Comparison of ENCODE assay signal across 8 mouse cellular contexts in the genomic region with DNA sequence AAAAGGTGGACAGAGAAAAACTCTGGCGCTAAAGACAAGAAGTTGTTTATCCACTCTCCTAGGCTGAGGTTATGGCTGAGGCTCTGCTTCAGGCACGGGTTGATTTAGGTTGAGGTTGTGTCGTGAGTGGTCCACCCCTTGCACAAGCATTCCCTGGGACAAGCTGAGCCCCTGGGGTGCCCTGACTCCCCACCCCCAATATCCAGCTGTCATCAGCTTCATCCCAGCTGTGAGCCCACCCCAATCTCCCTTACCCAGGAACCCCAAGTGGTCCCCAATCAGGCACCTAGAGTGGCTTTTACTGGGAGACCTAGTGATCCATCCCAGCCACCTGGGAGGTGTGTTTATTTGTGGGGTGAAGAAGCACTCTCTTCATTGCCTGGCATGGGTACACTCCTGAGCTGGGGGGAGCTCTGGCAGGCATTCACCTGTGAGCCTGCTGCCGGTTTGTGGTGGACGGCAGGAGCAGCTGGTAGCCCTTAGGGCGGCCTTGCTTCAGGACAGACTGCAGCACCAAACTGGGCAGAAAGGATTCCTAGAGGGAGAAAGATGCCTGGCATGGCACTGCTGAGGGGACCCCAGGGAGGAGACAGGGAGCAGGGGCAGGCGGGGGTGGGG. TPM values are rescaled to one million over a fixed set of nuclear protein-coding genes. Genes with fewer than 3 reads are reported as not detected.
DNase-seq lines count a peak whose midpoint lies in the region; ATAC-seq and TF ChIP-seq lines count a peak whose summit lies in the region.

No protein-coding gene starts in this region.

- 59% methylated on average over 7 of the region's 7 CpGs for WGBS in kidney, embryonic 15.5 days
- 65% methylated on average over 7 of the region's 7 CpGs for WGBS in embryonic facial prominence, embryonic 14.5 days
- 50% methylated on average over 7 of the region's 7 CpGs for WGBS in hindbrain, postnatal 0 days
- WGBS in midbrain, embryonic 16.5 days: 60% methylated on average over 7 of the region's 7 CpGs

- peaks cover 9% of the 10 kb centered on the region; the same call in 1 of the 2 replicates for H3K27me3 ChIP-seq in kidney, embryonic 15.5 days
- H3K27me3 ChIP-seq in embryonic facial prominence, embryonic 14.5 days (replicated peaks; ENCODE audit: control insufficient read depth, insufficient read depth, low read length): no peaks in the 10 kb centered on the region
- no peaks in the 10 kb centered on the region for H3K27me3 ChIP-seq in hindbrain, postnatal 0 days (ENCODE audit: insufficient read depth, low read length)
- H3K27me3 ChIP-seq in midbrain, embryonic 16.5 days (ENCODE audit: control insufficient read depth, insufficient read depth, low read depth, low read length): no peaks in the 10 kb centered on the region; the same call in 1 of the 2 replicates

- no peak for DNase-seq in kidney, adult 18-20 months
- no peak for DNase-seq in embryonic facial prominence, embryonic 14.5 days (ENCODE audit: low spot score)
- DNase-seq in hindbrain, postnatal 0 days (ENCODE audit: low spot score): no peak
- no peak for DNase-seq in retina, postnatal 1 day
- DNase-seq in gastrocnemius, postnatal 4 days (ENCODE audit: low spot score in 2 of 2): no peak
- DNase-seq in lung, postnatal 36 days: no peak

- H3K9me3 ChIP-seq in kidney, embryonic 15.5 days (replicated peaks): no peaks in the 10 kb centered on the region
- no peaks in the 10 kb centered on the region for H3K9me3 ChIP-seq in embryonic facial prominence, embryonic 14.5 days (ENCODE audit: control insufficient read depth, low read length)
- H3K9me3 ChIP-seq in hindbrain, postnatal 0 days (ENCODE audit: low read length): no peaks in the 10 kb centered on the region
- H3K9me3 ChIP-seq in midbrain, embryonic 16.5 days (replicated peaks; ENCODE audit: control insufficient read depth, low read length, poor library complexity, severe bottlenecking): no peaks in the 10 kb centered on the region

- peaks cover 40% of the 10 kb centered on the region for H3K4me1 ChIP-seq in kidney, embryonic 15.5 days
- H3K4me1 ChIP-seq in embryonic facial prominence, embryonic 14.5 days (ENCODE audit: control insufficient read depth, insufficient read depth, low read length): peaks cover 15% of the 10 kb centered on the region
- peaks cover 15% of the 10 kb centered on the region for H3K4me1 ChIP-seq in hindbrain, postnatal 0 days (ENCODE audit: insufficient read depth, low read length)
- H3K4me1 ChIP-seq in midbrain, embryonic 16.5 days (ENCODE audit: control insufficient read depth, insufficient read depth, low read length): peaks cover 24% of the 10 kb centered on the region

- peak overlapping the region; percentile 75 for H3K4me2 ChIP-seq in kidney, embryonic 15.5 days
- peak overlapping the region; percentile 57 for H3K4me2 ChIP-seq in embryonic facial prominence, embryonic 14.5 days (ENCODE audit: low read depth, low read length)
- peak overlapping the region; percentile 59 for H3K4me2 ChIP-seq in hindbrain, postnatal 0 days (ENCODE audit: low read depth, low read length)
- H3K4me2 ChIP-seq in midbrain, embryonic 16.5 days (ENCODE audit: low read length): peak overlapping the region; percentile 60; the same call in 1 of the 2 replicates

- ATAC-seq in kidney, embryonic 15.5 days (replicated peaks; ENCODE audit: low FRiP score): no peak
- ATAC-seq in embryonic facial prominence, embryonic 14.5 days (ENCODE audit: low read depth): no peak
- no peak for ATAC-seq in hindbrain, postnatal 0 days
- no peak for ATAC-seq in midbrain, embryonic 16.5 days

- peak overlapping the region; percentile 82; the same call in 1 of the 2 replicates for H3K27ac ChIP-seq in kidney, embryonic 15.5 days
- H3K27ac ChIP-seq in embryonic facial prominence, embryonic 14.5 days (replicated peaks; ENCODE audit: low read depth, low read length): no peak overlapping the region
- 0 out of 2 replicates have a peak overlapping the region, but pooled peaks have one; percentile 69 for H3K27ac ChIP-seq in hindbrain, postnatal 0 days
- no peak overlapping the region for H3K27ac ChIP-seq in midbrain, embryonic 16.5 days (ENCODE audit: low read length)

- H3K4me3 ChIP-seq in kidney, embryonic 15.5 days (replicated peaks): peak overlapping the region; percentile 43
- H3K4me3 ChIP-seq in embryonic facial prominence, embryonic 14.5 days (ENCODE audit: low read depth, low read length): peak overlapping the region; percentile 36; the same call in 1 of the 2 replicates
- H3K4me3 ChIP-seq in hindbrain, postnatal 0 days (ENCODE audit: low read length): no peak overlapping the region; the same call in 1 of the 2 replicates
- H3K4me3 ChIP-seq in midbrain, embryonic 16.5 days (ENCODE audit: low read depth, low read length): no peak overlapping the region

- TF ChIP-seq CTCF in hindbrain, postnatal 0 days (IDR thresholded peaks at IDR 0.05; ENCODE audit: low read depth): no peak

- no peaks in the 10 kb centered on the region for H3K36me3 ChIP-seq in kidney, embryonic 15.5 days
- H3K36me3 ChIP-seq in embryonic facial prominence, embryonic 14.5 days (ENCODE audit: control insufficient read depth, insufficient read depth, low read length): no peaks in the 10 kb centered on the region
- H3K36me3 ChIP-seq in hindbrain, postnatal 0 days (ENCODE audit: insufficient read depth, low read length): no peaks in the 10 kb centered on the region
- H3K36me3 ChIP-seq in midbrain, embryonic 16.5 days (ENCODE audit: control insufficient read depth, insufficient read depth, low read length): no peaks in the 10 kb centered on the region

- peak overlapping the region; percentile 36; the same call in 1 of the 2 replicates for H3K9ac ChIP-seq in kidney, embryonic 15.5 days
- H3K9ac ChIP-seq in embryonic facial prominence, embryonic 14.5 days (ENCODE audit: low read depth, low read length): no peak overlapping the region; the same call in 1 of the 2 replicates
- H3K9ac ChIP-seq in hindbrain, postnatal 0 days (replicated peaks; ENCODE audit: low read length): no peak overlapping the region
- H3K9ac ChIP-seq in midbrain, embryonic 16.5 days (ENCODE audit: low read depth, low read length): 0 out of 2 replicates have a peak overlapping the region, but pooled peaks have one; percentile 50

RNA-seq across cellular contexts. Expression of a gene that starts 8.1 kb away (rescaled TPM):
- polyA plus RNA-seq in kidney, embryonic 15.5 days (2015; fragmentation: Nextera tagmentation; extraction: Ambion mirVana): 3.5 TPM in 2 replicates
- polyA plus RNA-seq in embryonic facial prominence, embryonic 14.5 days (2014; fragmentation: Nextera tagmentation; extraction: Ambion mirVana): 1.9 and 2.5 TPM in 2 replicates
- 0.75 and 2.4 TPM in 2 replicates for total RNA-seq in hindbrain, postnatal 0 days (2014; rRNA removed)
- 1.8 and 2.6 TPM in 2 replicates for polyA plus RNA-seq in hindbrain, postnatal 0 days (2015; fragmentation: Nextera tagmentation; extraction: Ambion mirVana)
- 0.99 and 2.1 TPM in 2 replicates for polyA plus RNA-seq in midbrain, embryonic 16.5 days (2015; fragmentation: Nextera tagmentation; extraction: Ambion mirVana)
- total RNA-seq in gastrocnemius, postnatal 4 days (2021): under 1 TPM; 0.69 to 0.88 TPM

RNA-seq across cellular contexts. Expression of a gene that starts 12.2 kb away (rescaled TPM):
- 82.6 and 96.6 TPM in 2 replicates for polyA plus RNA-seq in kidney, embryonic 15.5 days (2015; fragmentation: Nextera tagmentation; extraction: Ambion mirVana)
- 81.7 and 85.6 TPM in 2 replicates for polyA plus RNA-seq in embryonic facial prominence, embryonic 14.5 days (2014; fragmentation: Nextera tagmentation; extraction: Ambion mirVana)
- total RNA-seq in hindbrain, postnatal 0 days (2014; rRNA removed): 79.5 and 96.3 TPM in 2 replicates
- polyA plus RNA-seq in hindbrain, postnatal 0 days (2015; fragmentation: Nextera tagmentation; extraction: Ambion mirVana): 95.9 and 99.6 TPM in 2 replicates
- 105 and 109 TPM in 2 replicates for polyA plus RNA-seq in midbrain, embryonic 16.5 days (2015; fragmentation: Nextera tagmentation; extraction: Ambion mirVana)
- 10 to 100 TPM; 29.2 to 32.8 TPM for total RNA-seq in gastrocnemius, postnatal 4 days (2021)

RNA-seq across cellular contexts. Expression of a gene that starts 34.8 kb away (rescaled TPM):
- 35.5 and 38.3 TPM in 2 replicates for polyA plus RNA-seq in kidney, embryonic 15.5 days (2015; fragmentation: Nextera tagmentation; extraction: Ambion mirVana)
- polyA plus RNA-seq in embryonic facial prominence, embryonic 14.5 days (2014; fragmentation: Nextera tagmentation; extraction: Ambion mirVana): 26.6 and 30.4 TPM in 2 replicates
- 49.1 and 53.5 TPM in 2 replicates for total RNA-seq in hindbrain, postnatal 0 days (2014; rRNA removed)
- polyA plus RNA-seq in hindbrain, postnatal 0 days (2015; fragmentation: Nextera tagmentation; extraction: Ambion mirVana): 36.6 and 37.4 TPM in 2 replicates
- polyA plus RNA-seq in midbrain, embryonic 16.5 days (2015; fragmentation: Nextera tagmentation; extraction: Ambion mirVana): 41.7 and 48.0 TPM in 2 replicates
- total RNA-seq in gastrocnemius, postnatal 4 days (2021): 10 to 100 TPM; 13.4 to 18.9 TPM

RNA-seq across cellular contexts. Expression of a gene that starts 39.4 kb away (rescaled TPM):
- polyA plus RNA-seq in kidney, embryonic 15.5 days (2015; fragmentation: Nextera tagmentation; extraction: Ambion mirVana): 10.6 and 10.9 TPM in 2 replicates
- 63.8 and 68.0 TPM in 2 replicates for polyA plus RNA-seq in embryonic facial prominence, embryonic 14.5 days (2014; fragmentation: Nextera tagmentation; extraction: Ambion mirVana)
- total RNA-seq in hindbrain, postnatal 0 days (2014; rRNA removed): 6.7 and 7.2 TPM in 2 replicates
- 5.0 and 5.6 TPM in 2 replicates for polyA plus RNA-seq in hindbrain, postnatal 0 days (2015; fragmentation: Nextera tagmentation; extraction: Ambion mirVana)
- 1.8 and 2.4 TPM in 2 replicates for polyA plus RNA-seq in midbrain, embryonic 16.5 days (2015; fragmentation: Nextera tagmentation; extraction: Ambion mirVana)
- 10 to 100 TPM; 12.3 to 13.3 TPM for total RNA-seq in gastrocnemius, postnatal 4 days (2021)

Comparison
In these comparisons a context has a peak if more than half of its experiments do, and no peak if none do; other contexts are left out.
1. H3K27ac ChIP-seq: peak in kidney, embryonic 15.5 days (single experiment) and hindbrain, postnatal 0 days (single experiment); none in embryonic facial prominence, embryonic 14.5 days (single experiment) and midbrain, embryonic 16.5 days (single experiment).
2. H3K4me3 ChIP-seq: peak in kidney, embryonic 15.5 days (single experiment) and embryonic facial prominence, embryonic 14.5 days (single experiment); none in hindbrain, postnatal 0 days (single experiment) and midbrain, embryonic 16.5 days (single experiment).
3. H3K9ac ChIP-seq: peak in kidney, embryonic 15.5 days (single experiment) and midbrain, embryonic 16.5 days (single experiment); none in embryonic facial prominence, embryonic 14.5 days (single experiment) and hindbrain, postnatal 0 days (single experiment).
4. Peak in every context shown above with its lines, with median percentiles within 50 percentile points of each other: H3K4me2 ChIP-seq.